Mouse (Mus musculus) bone marrow macrophage, adult 2 months (primary cell): ENCODE results near the gene Sirt2. TPM values are rescaled to one million over a fixed set of nuclear protein-coding genes. Genes with fewer than 3 reads are reported as not detected.

Source experiments
- H3K27ac ChIP-seq: 2 replicates; pipeline ENCODE4 v1.5.1; 2012; ENCODE audit warnings: low read depth, low read length; ENCODE audit not compliant: insufficient read depth
- H3K4me1 ChIP-seq: 2 replicates; pipeline ENCODE4 v1.6.1; 2012; ENCODE audit warnings: low read length; ENCODE audit not compliant: control insufficient read depth, insufficient read depth
- H3K4me3 ChIP-seq: 2 replicates; pipeline ENCODE4 v1.5.1; 2012; ENCODE audit warnings: mild to moderate bottlenecking, low read length, moderate library complexity; ENCODE audit not compliant: insufficient read depth
- CTCF ChIP-seq: IDR thresholded peaks from 2 replicates; pipeline ENCODE4 v1.5.1; 2012; ENCODE audit warnings: low read depth, mild to moderate bottlenecking, low read length, moderate library complexity
- POLR2A ChIP-seq: IDR thresholded peaks from 2 replicates; pipeline ENCODE4 v1.6.1; 2012; ENCODE audit warnings: mild to moderate bottlenecking, low read depth, low read length, borderline replicate concordance
- polyA plus RNA-seq: library from polyadenylated mRNA; stranded (reverse); fragments of >200 nt; gene quantifications from 2 replicates; pipeline ENCODE4 v1.2.4, GENCODE M21; 2012; ENCODE audit not compliant: missing spikeins, insufficient read depth, insufficient read length

The Sirt2 gene
- polyA plus RNA-seq, 1 experiment = 192 TPM

- H3K27ac ChIP-seq = no peak overlapping the region
- H3K4me3 ChIP-seq = no peak overlapping the region
- TF ChIP-seq POLR2A (no peak), CTCF (no peak)
- H3K4me1 ChIP-seq = peaks cover 5% of the 10 kb centered on the region; the same call in 1 of the 2 replicates
Observed at GRCm38 (mm10) chr7:28761907-28762306, 4.6 kb upstream of the Sirt2 start.

- Histone ChIP-seq H3K4me1 (peaks cover 11% of the 10 kb centered on the region), H3K4me3 (peak overlapping the region; percentile 75), H3K27ac (peak overlapping the region; percentile 51)
- TF ChIP-seq CTCF (no peak), POLR2A (no peak)
Observed at GRCm38 (mm10) chr7:28765211-28765610, 1.3 kb upstream of the Sirt2 start.

- H3K4me1 ChIP-seq = peaks cover 11% of the 10 kb centered on the region
- no peak for TF ChIP-seq CTCF
- TF ChIP-seq POLR2A = no peak
- H3K27ac ChIP-seq = no peak overlapping the region
- peak overlapping the region; percentile 64 for H3K4me3 ChIP-seq
Observed at GRCm38 (mm10) chr7:28766910-28767309, 375 bp downstream of the Sirt2 start.

GRCm38 (mm10) chr7:28767462-28767965 lies 979 bp downstream of the Sirt2 start, which contains the start of gene Nfkbib:
Gene Nfkbib (minus strand): TSS chr7:28767512.
- peak within 1 kb of the TSS; percentile 75 for H3K4me3 ChIP-seq

GRCm38 (mm10) chr7:28769414-28769958 lies 3.0 kb downstream of the Sirt2 start:
- Histone ChIP-seq H3K4me1 (peaks cover 11% of the 10 kb centered on the region), H3K4me3 (no peak overlapping the region), H3K27ac (no peak overlapping the region)
- TF ChIP-seq POLR2A (no peak), CTCF (no peak)

More at GRCm38 (mm10) chr7:28767462-28767965, 979 bp downstream of the Sirt2 start, which contains the start of gene Nfkbib:
- peaks cover 11% of the 10 kb centered on the region for H3K4me1 ChIP-seq
- TF ChIP-seq CTCF = no peak
- no peak for TF ChIP-seq POLR2A
- H3K27ac ChIP-seq = no peak within 1 kb of the TSS

GRCm38 (mm10) chr7:28770309-28770708 lies 3.8 kb downstream of the Sirt2 start:
- no peak overlapping the region for H3K4me3 ChIP-seq
- H3K27ac ChIP-seq = no peak overlapping the region
- TF ChIP-seq CTCF = no peak
- no peak for TF ChIP-seq POLR2A
- H3K4me1 ChIP-seq = peaks cover 6% of the 10 kb centered on the region

GRCm38 (mm10) chr7:28771867-28772266 lies 5.3 kb downstream of the Sirt2 start:
- peaks cover 6% of the 10 kb centered on the region for H3K4me1 ChIP-seq
- no peak for TF ChIP-seq POLR2A
- TF ChIP-seq CTCF = no peak
- H3K27ac ChIP-seq = no peak overlapping the region
- no peak overlapping the region for H3K4me3 ChIP-seq

GRCm38 (mm10) chr7:28773163-28773562 lies 6.6 kb downstream of the Sirt2 start:
- no peaks in the 10 kb centered on the region for H3K4me1 ChIP-seq
- no peak overlapping the region for H3K27ac ChIP-seq
- TF ChIP-seq POLR2A (no peak), CTCF (no peak)
- H3K4me3 ChIP-seq = no peak overlapping the region

- Histone ChIP-seq H3K4me3 (no peak overlapping the region), H3K27ac (no peak overlapping the region), H3K4me1 (no peaks in the 10 kb centered on the region)
- TF ChIP-seq POLR2A (no peak), CTCF (no peak)
Observed at GRCm38 (mm10) chr7:28774164-28774563, 7.6 kb downstream of the Sirt2 start.

- TF ChIP-seq CTCF = no peak
- TF ChIP-seq POLR2A = no peak
- no peaks in the 10 kb centered on the region; the same call in 1 of the 2 replicates for H3K4me1 ChIP-seq
- no peak overlapping the region for H3K4me3 ChIP-seq
- H3K27ac ChIP-seq = no peak overlapping the region
Observed at GRCm38 (mm10) chr7:28775129-28775528, 8.6 kb downstream of the Sirt2 start.
